Mouse (Mus musculus): ENCODE measurements around the gene Kcnn4.

Kcnn4 gene

GRCm38 (mm10) chr7:24427168-24427567 lies 57.1 kb downstream of the Kcnn4 start:
- DNase-seq = no peak

GRCm38 (mm10) chr7:24428725-24429124 lies 58.7 kb downstream of the Kcnn4 start:
- DNase-seq = no peak

- no peak for DNase-seq
Measured at GRCm38 (mm10) chr7:24429413-24430112, 59.5 kb downstream of the Kcnn4 start.

GRCm38 (mm10) chr7:24430551-24431345 lies 60.7 kb downstream of the Kcnn4 start:
- no peak for DNase-seq

- DNase-seq = no peak
Measured at GRCm38 (mm10) chr7:24431713-24432112, 61.6 kb downstream of the Kcnn4 start.

- no peak for DNase-seq
Measured at GRCm38 (mm10) chr7:24435305-24435704, 65.2 kb downstream of the Kcnn4 start.
